Mouse (Mus musculus) erythroblast, adult 5-6 weeks (primary cell): ENCODE measurements around the gene Ccdc9. TPM values are rescaled to one million over a fixed set of nuclear protein-coding genes. Genes with fewer than 3 reads are reported as not detected.
"Not testable (repeated sequence)": the region's sequence is repeated elsewhere in the genome, so short reads cannot be mapped to it uniquely, and the experiment has no call there.

Experiments
- ATAC-seq: replicated peaks from 2 replicates; pipeline ENCODE4 v1.8.0; 2016; ENCODE audit warnings: moderate number of reproducible peaks, mild to moderate bottlenecking, moderate TSS enrichment, inconsistent platforms; ENCODE audit not compliant: poor library complexity, low FRiP score, severe bottlenecking
- total RNA-seq, 2 experiments: library from RNA; stranded (forward) in 1 of 2; stranded (reverse) in 1 of 2; fragments of 150-400 nt in 1 of 2; fragments of 200-764, 138-1000 nt in 1 of 2; gene quantifications; 2 replicates each; pipeline versions ENCODE4 v1.2.3 to v1.2.4; 2015 to 2017; ENCODE audit warnings: low replicate concordance in 2 of 2

The Ccdc9 gene
- total RNA-seq, 2 experiments from 2014 or later: 2.5 to 30.0 TPM

DNA sequence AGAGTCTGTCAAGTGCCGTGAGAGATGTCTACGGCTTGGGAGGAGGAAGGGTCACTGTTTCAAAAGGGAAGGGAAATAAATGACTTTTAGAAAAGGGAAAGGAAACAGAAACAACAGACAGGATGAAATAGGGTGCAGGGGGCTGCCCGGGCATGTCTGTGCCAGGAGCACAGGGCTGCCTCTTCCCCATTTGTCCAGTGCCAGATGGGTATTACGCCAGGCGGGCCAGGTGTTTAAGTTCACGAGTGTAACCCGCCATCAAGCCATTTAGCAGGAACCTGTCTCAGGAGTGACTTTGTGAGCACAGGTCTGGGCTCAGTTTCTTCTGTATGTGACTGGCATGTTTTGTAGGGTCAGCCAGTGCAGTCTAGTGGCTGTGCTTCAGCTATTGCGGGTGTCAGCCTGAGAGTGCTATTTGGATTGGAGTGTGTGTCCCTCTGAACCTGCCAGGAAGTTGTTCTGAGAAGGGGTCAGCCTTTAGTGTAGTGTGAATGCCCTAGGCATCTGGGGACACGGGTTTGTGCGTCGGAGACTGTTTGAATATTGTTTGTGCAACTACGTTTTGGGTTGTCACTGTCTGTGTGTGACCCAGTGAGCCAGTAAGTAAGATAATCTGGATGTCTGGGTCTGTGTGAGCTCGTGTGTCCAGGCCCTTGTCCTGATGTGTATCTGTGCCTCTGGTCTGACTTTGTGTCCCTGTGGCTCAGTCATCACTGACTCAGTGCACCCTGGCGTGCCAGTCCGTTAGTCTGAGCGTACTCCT is 22.1 kb upstream of the Ccdc9 start:
- ATAC-seq: no peak; the same call in 1 of the 2 replicates

DNA sequence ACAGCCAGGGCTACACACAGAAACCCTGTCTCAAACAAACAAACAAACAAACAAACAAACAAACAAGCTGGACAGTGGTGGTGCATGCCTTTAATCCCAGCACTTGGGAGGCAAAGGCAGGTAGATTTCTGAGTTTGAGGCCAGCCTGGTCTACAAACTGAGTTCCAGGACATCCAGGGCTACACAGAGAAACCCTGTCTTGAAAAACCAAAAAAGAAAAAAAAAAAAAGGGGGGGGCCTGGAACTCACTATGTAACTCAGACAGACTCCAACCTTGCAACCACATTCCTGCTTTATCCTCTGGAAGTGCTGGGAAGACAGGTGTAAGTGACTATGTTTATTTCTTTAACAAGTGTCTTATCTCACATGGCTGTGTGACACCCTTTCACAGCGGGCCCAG is 21.5 kb upstream of the Ccdc9 start, which contains the start of gene Bbc3:
Bbc3 (plus strand) TSS at position 301 of the 400 bp plus-strand sequence.
- ATAC-seq: not testable (repeated sequence)

DNA sequence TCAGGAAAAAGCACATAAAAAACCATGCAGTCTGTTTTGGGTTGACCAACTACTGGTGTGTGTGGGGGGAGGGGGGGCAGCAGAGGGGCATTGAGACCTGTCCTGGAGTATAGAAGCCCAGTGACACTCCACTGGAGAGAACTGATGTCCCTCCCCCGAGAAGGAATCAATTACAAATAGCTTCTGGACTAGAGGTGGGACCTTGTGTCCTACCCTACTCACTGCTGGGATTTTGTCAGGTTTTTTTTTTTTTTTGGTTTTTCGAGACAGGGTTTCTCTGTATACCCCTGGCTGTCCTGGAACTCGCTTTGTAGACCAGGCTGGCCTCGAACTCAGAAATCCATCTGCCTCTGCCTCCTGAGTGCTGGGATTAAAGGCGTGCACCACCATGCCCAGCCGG is 20.5 kb upstream of the Ccdc9 start:
- ATAC-seq: not testable (repeated sequence)

DNA sequence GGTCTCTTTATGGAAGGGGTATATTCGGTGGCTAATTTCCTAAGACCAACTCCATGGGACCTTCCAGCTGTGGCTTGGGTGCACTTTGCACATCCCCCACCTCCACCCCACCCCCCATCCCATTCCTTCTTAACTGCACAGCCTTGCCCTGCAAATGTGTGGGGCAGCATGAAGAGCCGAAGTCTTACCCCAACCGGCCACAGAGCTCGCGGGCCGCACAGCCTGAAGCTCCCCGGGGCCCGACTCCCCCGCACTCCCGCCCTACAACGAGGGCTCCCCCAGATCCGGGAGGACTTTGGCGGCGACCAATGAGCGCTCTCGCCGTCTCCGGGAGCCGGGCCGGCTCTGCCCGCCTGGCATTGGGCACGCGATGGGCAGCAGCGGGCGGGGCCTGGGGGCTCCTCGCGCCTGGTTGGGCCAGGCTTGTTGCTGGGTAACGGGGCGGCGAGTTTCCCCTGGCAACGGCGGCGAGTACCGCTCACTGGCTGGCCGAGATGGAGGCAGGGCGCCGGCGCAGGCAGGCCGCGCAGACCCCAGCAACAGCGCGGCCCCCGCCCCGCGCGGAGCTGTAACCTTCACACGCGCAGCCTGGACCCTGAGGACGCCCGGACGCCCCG is 12.9 kb upstream of the Ccdc9 start:
- no peak for ATAC-seq

DNA sequence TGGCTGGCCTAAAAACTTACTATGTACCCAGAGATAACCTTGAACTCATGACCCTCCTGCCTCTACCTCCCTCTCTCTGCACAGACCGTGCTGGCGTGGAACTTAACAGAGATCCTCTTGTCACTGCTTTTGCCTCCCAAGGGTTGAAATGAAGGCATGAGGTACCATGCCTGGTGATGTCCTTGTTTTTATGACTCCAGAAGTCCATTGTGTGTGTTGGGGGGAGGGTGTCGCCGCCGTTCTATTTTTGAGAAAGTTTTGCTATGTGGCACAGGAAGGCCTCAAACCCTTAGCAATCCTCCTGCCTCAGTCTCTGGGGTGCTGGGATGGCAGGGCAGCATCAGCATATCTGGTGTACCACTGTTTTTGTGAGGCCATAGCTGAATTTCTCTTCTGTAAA is 12.3 kb upstream of the Ccdc9 start:
- no peak for ATAC-seq

DNA sequence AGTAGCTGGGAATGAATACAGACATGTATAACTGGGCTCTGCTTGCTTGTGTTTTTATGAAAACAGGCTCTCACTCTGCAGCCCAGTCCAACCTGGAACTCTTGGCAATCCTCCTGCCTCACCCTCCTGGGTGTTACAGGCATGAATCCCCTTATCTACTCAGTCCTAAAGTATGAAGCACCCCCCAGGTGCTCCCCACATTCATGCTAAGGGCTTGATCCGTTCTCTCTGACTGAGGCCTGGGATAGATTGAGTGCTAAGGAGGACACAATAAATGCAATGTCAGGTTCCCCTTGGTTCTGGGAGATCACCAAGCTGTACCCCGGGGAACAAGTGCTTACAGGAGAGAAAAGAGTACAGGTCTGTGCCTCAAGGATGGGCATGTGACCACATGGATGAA is 11.0 kb upstream of the Ccdc9 start:
- ATAC-seq: no peak

DNA sequence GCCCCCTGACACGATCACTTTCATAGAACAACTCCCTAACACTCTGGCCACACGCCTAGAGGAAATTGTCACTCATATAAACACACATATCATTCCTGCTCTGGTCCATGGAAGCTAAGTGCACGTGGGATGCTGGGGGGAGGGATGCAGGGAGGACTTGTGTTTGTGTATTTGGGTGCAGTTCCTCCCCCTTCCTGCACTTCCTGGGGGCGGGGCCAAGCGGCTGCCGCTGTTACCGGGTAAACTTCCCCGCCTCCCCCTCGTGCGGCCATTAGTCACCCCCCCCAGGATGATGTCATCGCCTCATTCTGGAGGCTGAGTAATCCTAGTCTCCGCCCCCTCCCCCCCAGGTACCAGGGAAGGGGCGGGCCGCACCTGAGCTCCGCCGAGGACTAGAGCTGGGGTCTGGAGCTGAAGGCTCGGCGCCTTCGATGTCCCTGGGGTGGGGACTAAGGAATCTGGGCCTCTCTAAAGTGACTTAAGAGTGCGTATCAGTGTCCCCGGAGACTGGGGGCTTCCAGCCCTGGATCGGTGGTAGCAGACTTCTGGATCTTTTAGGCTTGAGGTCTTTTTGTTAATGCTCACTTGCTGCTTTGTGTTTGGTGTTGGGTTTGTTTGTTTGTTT is 10.3 kb upstream of the Ccdc9 start:
- peak; percentile 71 for ATAC-seq

DNA sequence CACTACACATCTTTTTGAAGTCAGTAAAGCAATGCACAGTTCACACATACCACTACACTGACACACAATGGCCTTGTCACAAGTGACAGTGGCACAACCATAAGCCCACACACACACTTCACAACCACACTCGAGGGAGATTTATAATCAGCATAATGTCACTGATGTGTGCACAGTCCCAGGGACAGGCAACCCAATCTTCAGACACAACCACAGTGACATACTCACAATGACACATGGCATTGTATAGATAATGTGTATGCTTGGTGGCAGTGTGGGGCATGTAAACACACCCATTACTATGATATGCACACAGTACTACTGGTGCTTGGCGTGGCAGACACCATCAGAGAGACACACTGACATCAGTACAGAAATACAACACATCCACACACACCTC is 9.6 kb upstream of the Ccdc9 start:
- ATAC-seq: peak; percentile 50

DNA sequence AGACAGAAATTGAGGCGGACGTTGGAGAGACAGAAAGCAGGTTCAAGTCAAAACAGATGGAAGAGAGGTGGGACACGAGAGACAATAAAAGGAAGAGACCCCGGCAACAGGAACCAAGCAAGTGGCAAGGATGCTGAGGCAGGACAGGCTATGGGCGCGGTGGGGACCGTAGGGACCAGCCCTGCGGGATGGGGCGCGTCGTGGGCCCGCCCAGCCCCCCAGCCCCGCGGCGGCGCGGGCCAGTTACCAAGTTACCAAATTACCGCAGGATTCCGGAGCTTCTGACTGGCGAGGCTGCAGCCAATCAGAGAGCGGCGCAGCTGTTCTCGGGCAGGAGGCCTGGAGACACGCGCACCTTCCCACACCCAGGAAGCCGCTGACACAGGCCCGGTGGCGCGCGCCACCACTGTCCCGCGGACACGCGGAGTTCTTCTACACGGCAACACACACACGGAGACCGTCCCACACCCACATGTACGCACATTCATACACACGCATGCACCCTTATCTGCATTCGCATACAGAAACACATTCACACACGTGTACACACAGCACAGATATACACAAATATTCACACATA is 8.8 kb upstream of the Ccdc9 start:
- peak; percentile 73 for ATAC-seq

DNA sequence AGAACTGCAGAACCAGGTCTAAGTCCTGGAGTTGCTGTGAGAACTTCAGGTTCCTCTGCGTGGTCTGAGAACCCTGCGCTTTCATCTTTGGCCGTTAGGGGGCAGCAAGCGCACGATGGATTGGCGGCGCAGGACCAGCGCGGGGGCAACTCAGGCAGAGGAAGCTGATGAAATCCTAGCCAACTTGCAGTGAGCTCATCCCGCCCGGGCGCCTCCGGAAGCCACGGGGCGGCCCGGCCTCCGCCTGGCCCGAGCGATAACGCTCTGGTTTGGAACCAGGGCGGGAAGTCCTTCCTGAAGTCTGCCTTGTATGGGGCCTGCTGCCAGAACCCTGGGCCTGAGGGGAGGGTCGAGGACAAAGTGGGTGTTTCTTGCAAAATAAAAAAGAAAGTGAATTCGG is 8.2 kb upstream of the Ccdc9 start:
- peak; percentile 79 for ATAC-seq

DNA sequence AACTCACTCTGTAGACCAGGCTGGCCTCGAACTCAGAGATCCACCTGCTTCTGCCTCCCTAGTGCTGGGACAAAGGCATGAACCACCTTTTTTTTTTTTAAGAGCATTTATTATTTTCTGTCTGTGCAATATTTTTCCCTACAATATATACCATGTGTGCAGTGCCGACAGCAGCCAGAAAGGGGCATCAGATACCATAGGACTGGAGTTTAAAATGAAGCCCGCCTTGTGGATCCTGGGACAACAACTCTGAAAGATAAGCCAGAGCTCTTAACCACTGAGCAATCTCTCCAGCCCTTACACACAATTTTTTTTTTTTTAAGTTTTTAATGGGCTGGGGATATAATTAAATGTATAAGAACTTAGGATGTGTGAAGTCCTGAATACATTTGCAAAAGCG is 7.8 kb upstream of the Ccdc9 start:
- ATAC-seq: peak; percentile 65

DNA sequence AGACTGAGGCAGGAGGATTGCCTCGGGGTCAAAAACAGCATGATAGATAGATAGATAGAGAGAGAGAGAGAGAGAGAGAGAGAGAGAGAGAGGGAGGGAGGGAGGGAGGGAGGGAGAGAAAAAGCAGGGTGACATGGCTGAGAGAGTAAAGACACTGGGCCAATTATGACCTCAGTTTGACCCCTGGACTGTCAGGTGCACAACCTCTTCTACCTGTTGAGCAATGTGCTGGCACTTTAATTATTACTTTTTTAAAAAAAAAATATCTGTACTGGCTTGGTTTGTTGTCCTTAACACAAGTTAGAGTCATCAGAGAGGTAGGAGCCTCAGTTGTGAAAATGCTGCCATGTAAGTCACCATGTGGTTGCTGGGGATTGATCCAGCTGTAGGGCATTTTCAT is 1.2 kb upstream of the Ccdc9 start:
- ATAC-seq: no peak

DNA sequence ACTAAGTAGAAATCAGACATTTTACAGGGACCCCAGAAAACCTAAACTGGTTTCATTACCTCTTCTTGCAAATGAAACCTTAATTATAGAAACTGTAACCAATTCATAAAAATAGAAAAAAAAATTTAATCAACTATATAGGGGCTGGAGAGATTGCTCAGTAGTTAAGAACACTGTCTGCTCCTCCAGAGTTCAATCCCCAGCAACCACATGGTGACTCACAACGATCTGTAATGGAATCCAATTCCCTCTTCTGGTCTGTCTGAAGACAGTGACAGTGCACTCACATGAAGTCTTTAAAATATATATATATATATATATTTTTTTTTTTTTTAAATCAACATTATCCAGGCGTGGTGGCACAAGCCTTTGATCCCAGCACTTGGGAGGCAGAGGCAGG is 421 bp upstream of the Ccdc9 start:
- no peak for ATAC-seq

DNA sequence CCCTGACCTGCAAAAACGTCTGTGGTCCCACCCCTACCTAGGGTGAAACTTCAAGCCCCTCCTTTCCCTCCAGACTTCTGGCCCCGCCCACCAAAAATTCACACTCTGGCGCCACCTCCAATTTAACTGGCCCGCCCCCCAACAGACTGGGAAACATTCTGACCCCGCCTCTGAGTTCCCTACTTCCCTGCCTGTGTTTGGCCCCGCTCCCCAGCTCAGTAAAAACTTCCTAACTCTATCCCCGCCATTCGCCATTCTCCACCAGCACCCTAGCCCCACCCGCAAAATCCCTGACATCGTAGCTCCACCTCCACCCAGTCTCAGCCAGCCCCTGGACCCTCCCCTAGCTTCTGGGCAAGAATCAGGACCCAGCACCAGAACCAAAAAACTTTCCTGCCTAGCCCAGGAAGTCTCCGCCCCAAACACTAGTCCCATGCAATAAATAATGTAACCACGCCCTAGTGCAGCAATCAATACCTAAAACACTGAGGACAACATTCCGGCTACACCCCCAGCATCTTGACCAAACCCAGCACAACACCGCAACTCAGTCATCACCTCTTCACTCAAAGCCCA is 1.1 kb downstream of the Ccdc9 start:
- ATAC-seq: peak; percentile 26

DNA sequence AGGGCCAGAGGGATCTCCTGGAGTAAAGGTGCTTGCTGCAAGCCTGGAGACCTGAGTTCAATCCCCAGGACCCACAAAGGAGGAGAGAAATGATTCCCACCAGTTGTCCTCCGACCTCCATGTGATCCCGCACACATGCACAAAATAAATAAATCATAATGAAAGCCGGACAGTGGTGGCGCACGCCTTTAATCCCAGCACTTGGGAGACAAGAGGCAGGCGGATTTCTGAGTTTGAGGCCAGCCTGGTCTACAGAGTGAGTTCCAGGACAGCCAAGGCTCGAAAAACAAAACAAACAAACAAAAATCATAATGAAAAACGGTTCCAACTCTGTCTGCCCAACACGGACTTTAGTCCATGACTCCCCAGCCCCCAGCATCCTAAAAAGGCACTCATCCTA is 1.7 kb downstream of the Ccdc9 start:
- ATAC-seq: no peak

DNA sequence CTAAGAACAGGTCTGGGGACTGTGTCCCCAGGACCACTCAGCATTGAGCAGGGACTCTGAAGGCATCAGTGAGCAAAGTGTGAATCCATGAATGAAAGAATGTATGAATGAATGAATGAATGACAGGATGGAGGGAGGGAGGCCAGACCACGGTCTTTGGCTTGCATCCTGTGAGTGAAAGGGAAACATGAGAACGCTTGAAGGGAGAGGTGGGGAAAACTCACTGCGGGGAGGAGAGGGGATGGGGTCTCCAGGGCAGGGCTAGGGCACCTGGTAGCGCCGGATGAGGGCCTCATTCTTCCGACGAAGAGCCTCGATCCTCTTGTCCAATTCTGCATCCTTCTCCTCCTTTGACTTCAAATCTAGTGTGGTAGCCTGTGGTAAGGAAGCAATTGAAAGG is 2.6 kb downstream of the Ccdc9 start:
- ATAC-seq: no peak

DNA sequence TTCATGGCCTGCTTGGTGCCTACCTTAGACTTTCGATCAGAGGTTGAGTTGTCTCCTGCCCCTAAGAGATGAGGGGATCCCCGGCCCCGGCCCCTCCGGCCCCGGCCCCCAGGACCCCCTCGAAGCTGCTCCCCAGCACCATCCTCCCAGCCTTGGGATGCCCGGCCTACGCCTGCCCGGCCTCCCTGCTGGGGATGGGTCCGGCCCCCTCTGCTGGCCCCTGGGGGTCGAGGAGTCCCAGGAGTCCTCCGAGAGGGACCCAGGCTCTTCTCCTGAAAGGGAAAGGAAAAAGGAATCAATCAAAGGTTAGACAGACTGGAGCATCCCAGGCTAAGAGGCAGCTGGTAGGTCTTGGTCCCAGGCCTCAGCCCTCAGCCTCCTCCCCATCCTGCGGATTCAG is 4.3 kb downstream of the Ccdc9 start:
- no peak for ATAC-seq

DNA sequence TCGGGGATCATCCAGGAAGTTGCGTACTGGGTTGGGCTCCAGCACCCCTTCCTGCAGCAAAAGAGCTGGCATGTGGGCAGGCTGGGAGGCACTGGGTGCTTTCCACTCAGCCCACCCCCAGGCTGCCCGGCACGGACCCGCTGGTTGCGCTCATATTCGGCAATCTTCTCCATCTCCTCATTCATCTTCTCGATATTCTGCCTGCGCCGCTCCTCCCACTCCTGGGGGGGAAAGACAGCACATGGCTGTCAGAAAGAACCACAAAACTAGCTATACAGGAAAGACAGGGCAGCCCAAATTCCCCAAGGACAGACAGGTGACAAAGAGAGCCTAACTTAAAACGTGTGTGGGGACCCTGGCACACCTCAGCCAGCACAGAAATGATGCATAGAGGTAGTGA is 5.9 kb downstream of the Ccdc9 start:
- no peak for ATAC-seq

DNA sequence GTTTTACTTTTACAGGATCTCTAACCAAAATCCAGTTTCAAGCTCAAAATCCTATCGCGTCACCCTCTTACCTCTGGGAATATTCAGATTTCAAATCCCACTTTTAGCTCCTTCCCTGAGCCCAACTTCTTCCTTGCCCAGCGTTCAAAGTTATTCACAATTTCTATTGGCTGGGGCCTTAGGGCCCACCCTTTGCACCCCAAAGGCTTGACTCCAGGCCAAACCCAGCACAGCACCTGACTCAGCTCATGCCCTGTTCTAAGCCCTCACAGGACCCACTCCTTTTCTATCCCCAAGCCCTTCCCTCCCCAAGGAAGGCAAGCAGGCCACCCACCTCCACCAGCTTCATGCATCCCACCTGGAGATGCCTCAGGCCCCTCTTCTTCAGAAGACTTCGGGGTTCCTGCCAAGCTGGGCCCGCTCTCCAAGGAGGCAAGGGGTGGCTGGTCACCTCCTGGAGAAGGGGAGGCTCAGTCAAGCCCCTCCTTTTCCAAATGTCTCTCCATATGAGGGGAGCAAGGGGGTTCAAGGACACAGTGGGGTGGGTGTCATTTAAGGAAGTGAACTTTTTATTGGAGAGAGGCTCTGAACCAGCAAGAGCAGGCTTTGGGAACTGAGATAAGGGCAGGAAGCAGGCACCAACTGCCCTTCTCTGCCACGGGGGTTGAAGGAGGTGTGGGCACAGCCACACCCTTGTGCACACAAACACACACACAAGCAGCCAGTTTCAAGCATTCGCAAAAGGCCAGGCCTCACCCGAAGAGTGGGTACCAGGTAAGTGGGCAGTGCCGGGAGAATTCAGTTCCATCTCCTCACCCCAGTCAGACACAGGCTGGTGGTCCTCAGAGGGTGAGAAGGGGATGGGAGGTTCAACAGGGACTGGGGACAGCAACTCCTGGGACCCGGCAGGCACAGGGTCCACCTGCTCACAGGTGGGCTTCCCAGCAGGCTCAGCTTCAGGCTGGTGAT is 11.4 kb downstream of the Ccdc9 start:
- ATAC-seq: peak; percentile 48
